Mouse (Mus musculus): ENCODE measurements around the gene Tmprss12. TPM values are rescaled to one million over a fixed set of nuclear protein-coding genes. Genes with fewer than 3 reads are reported as not detected.
"Not testable (repeated sequence)": the region's sequence is repeated elsewhere in the genome, so short reads cannot be mapped to it uniquely, and the experiment has no call there.

Tmprss12 gene
- total RNA-seq, 2 experiments from 2014 or later = not detected

DNA sequence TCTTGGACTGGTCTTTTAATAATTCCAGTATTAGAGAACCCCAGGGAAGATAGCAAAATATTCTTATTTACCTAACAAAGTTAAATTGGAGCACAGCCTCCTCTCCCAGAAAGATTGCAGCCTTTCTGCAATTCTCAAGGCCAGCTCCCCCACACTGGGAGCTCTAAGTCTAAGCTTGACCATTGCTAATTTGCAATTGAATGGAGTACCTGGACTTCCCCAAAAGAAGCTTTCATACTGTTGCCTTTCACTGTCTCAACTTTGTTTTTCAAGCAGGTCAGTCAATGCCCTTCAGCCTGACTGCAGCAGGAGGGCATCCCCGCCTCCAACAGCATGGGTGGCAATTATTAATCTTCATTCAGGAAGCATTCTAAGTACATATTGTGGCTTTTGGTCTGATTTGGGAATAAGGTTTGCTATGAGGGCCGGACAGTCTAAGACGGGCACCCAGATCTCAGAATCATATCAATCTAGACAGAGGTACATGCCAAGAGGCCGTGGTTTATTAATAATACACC lies 6.8 kb upstream of the Tmprss12 start:
- DNase-seq (ENCODE audit: low spot score in 2 of 2) = not testable (repeated sequence)

DNA sequence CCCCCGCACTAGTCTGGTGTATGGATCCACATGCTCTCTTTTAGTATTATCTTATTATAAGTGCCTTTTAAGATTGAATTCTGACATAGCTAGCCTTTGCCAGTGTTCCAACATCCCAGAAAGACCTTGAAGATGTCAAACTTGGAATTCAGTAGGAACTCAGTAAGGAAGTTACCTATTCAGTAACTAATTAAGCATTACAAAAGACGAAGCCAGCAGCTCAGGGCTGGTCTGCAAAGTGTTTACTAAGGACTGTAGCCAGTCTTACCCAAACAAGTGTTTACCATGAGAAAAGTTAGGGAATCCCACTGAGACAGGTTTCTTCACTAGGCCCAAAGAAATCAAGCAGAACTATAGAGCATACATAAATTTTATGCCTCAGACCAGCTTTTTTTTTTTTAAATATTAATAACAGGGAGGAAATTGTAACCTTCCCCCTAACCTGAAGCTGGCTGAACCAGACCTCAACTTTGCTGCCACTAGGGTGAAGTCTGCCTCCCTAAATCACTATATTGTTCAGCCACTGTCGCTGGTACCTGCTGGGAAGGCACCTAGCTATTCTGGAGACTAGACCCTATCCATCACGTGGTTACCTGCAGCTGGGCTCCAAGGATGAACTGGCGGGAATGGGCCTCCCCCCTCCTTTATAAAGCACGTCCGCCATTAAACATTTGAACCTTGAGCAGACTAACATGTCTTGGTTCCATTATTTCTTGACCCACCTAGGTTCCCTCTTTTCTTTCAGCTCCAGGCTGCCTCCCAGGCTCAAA lies 5.7 kb upstream of the Tmprss12 start:
- no peak for DNase-seq (ENCODE audit: low spot score in 2 of 2)

GRCm38 (mm10) chr15:100276403-100276802 lies 4.2 kb upstream of the Tmprss12 start:
- DNase-seq (ENCODE audit: low spot score in 2 of 2) = no peak

- no peak for DNase-seq (ENCODE audit: low spot score in 2 of 2)
These were observed 3.1 kb upstream of the Tmprss12 start for GRCm38 (mm10) chr15:100277586-100277985.

GRCm38 (mm10) chr15:100288980-100289379 lies 8.3 kb downstream of the Tmprss12 start:
- no peak for DNase-seq (ENCODE audit: low spot score in 2 of 2)

GRCm38 (mm10) chr15:100290858-100291257 lies 10.2 kb downstream of the Tmprss12 start:
- peak in 1 of 2 experiments; percentile 62 for DNase-seq (ENCODE audit: low spot score in 2 of 2)

GRCm38 (mm10) chr15:100292326-100292725 lies 11.7 kb downstream of the Tmprss12 start:
- no peak for DNase-seq (ENCODE audit: low spot score in 2 of 2)

DNA sequence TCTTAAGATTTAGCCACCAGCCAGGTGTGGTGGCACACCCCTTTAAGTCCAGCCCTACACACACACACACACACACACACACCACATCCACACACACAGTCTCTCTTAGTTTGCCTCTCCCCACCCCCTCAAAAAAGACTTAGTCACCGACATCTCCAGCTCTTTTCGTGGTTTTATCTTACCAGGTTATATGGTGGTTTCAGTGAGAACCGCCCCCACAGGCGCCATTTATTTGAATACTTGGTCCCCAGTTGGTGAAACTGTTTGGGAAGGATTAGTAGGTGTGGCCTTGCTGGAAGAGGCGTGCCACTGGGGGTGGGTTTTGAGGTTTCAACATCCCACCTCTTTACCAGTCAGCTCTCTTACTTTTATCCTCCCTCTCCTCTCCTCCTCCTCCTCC lies 17.2 kb downstream of the Tmprss12 start:
- DNase-seq (ENCODE audit: low spot score in 2 of 2) = no peak

DNA sequence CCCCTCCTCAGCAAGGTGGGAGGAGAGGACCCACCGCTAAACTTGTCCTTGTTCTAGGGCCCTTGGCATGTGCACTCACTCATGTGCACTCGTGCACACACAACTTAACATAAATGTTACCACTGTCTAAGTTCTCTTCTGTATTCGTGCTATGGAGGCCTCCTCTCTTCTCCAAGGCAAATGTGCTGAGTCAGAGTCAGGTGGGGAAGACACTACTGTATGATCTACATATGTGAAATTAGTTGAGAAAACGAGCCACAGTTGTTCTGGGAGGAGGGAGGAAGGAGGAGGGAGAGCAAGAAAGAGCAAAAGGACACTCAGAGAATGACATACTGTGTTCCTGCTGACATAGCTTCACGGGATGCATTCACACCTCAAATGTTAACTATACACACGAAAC lies 19.9 kb downstream of the Tmprss12 start:
- no peak for DNase-seq (ENCODE audit: low spot score in 2 of 2)

- no peak for DNase-seq (ENCODE audit: low spot score in 2 of 2)
These were observed 20.9 kb downstream of the Tmprss12 start for GRCm38 (mm10) chr15:100301556-100301955.

DNA sequence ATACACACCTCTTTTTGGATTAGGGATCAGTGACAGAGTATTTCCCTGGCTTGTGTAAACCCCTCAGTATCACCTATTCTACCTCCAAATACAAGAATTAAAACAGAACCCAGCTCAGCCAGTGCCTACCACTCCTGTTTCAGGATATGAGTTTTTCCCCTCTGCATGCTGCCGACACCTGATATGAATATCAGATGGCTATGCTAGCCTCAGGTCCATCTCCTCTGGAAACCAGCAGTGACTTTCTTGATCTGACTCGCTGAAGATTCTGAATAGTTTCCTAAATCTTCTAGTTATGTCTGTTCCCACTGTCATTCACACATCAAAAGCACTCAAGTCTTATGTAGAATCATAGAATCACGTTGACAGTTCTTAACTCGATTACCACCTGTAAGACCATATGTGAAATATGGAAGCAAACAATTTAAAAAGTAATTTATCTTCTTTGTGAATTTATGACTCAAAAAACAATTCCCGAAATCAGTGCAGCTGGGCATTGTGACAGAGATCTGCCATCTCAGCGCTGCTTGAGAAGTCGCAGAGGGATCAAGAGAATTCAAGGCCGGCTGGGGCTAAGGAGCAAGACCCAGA lies 22.9 kb downstream of the Tmprss12 start:
- DNase-seq (ENCODE audit: low spot score in 2 of 2) = no peak

- DNase-seq (ENCODE audit: low spot score in 2 of 2) = peak; percentile 75 to 90
These were observed 23.7 kb downstream of the Tmprss12 start, which contains the start of gene Mettl7a1 for GRCm38 (mm10) chr15:100304019-100304991. Gene Mettl7a1, plus strand, starts transcription at chr15:100304140.

GRCm38 (mm10) chr15:100306201-100306600 lies 25.6 kb downstream of the Tmprss12 start:
- no peak for DNase-seq (ENCODE audit: low spot score in 2 of 2)

GRCm38 (mm10) chr15:100307438-100308096 lies 26.9 kb downstream of the Tmprss12 start:
- peak in 1 of 2 experiments; percentile 42 for DNase-seq (ENCODE audit: low spot score in 2 of 2)

DNA sequence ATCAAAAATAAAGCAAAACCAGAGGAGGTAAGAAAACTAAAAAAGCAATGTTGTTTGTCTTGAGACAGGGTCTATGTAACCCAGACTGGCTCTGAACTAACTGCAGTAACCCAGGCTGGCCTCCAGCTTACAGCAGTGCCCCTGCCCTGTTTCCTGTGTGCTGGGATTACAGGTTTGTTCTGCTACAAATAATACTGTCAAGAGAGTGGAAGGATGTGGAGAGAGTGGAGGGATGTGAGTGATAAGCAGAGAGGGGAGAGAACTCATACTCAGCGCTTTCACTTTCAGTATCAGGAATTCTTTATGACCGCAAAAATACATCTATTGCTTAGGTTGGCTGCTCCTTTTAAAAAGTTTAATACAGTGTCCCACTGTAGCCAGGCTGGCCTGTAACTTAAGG lies 31.7 kb downstream of the Tmprss12 start:
- DNase-seq (ENCODE audit: low spot score in 2 of 2) = no peak

GRCm38 (mm10) chr15:100314448-100315145 lies 34.0 kb downstream of the Tmprss12 start:
- no peak for DNase-seq (ENCODE audit: low spot score in 2 of 2)

- DNase-seq (ENCODE audit: low spot score in 2 of 2) = not testable (repeated sequence)
These were observed 37.5 kb downstream of the Tmprss12 start for GRCm38 (mm10) chr15:100318014-100318671.

GRCm38 (mm10) chr15:100319884-100320283 lies 39.2 kb downstream of the Tmprss12 start:
- no peak for DNase-seq (ENCODE audit: low spot score in 2 of 2)

GRCm38 (mm10) chr15:100320295-100320905 lies 39.8 kb downstream of the Tmprss12 start:
- DNase-seq (ENCODE audit: low spot score in 2 of 2) = no peak
